In the genomic region with DNA sequence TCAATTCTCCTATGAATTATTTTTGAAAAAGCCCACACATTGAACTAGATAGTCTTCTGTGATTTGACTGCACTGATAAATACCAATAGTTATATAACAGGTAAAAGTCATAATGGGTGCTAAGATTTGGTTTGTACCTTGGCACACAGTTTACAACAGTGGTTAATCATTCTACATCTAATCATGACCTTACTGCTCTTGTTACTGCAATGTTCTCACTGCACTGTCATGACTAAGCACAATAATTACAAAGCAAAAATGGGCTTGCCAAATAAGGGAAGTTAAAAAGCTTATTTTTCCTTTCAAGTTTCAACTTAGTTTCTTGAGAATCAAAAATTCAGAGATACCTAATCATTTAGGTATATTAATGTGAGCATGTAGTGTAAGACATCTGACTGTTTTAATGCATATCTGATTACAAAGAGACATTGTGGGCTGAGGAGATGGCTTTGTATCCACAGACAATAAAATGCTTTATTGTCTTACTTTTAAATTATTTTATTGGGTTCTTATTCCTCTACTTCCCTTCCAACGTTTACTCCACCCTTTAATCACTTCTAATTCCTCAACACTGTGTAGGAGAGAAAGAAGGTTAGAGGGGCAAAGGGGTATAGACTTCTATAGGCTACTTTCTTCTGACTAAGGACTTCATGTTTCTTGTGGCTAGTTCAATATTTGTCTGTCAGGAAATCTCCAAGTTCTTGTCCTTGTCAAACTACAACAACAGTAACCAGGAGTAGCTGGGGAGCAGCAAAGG, we compare ENCODE assay signal across 33 mouse cellular contexts. TPM values are rescaled to one million over a fixed set of nuclear protein-coding genes. Genes with fewer than 3 reads are reported as not detected.
A peak's percentile ranks its signal among the peaks of the same experiment; 100 is the strongest.
DNase-seq lines count a peak whose midpoint lies in the region; ATAC-seq and TF ChIP-seq lines count a peak whose summit lies in the region.
"Had no signal": no experiment of that assay in that cellular context is flagged by ENCODE, and none has a peak within 500 bp of the region (broad histone marks: within the 10 kb centered on the region; RNA-seq: fewer than 3 reads in every experiment).

No protein-coding gene starts in this region.

- H3K9me3 ChIP-seq in liver, embryonic 11.5 days (ENCODE audit: control insufficient read depth, low read length), result no peaks in the 10 kb centered on the region
- H3K9me3 ChIP-seq in liver, embryonic 12.5 days (replicated peaks), result no peaks in the 10 kb centered on the region
- no peaks in the 10 kb centered on the region for H3K9me3 ChIP-seq in intestine, embryonic 15.5 days
- H3K9me3 ChIP-seq in liver, embryonic 16.5 days (replicated peaks; ENCODE audit: control insufficient read depth, low read length), result no peaks in the 10 kb centered on the region
- no peaks in the 10 kb centered on the region for H3K9me3 ChIP-seq in stomach, postnatal 0 days (ENCODE audit: control insufficient read depth, low read length)
- H3K9me3 ChIP-seq: embryonic facial prominence, embryonic 13.5 days; forebrain, embryonic 12.5 days; heart, embryonic 12.5 days; hindbrain, embryonic 13.5 days; megakaryocyte, embryonic 14.5 days; midbrain, embryonic 13.5 days; neural tube, embryonic 12.5 days had no signal

- WGBS in liver, embryonic 11.5 days, result 23% methylated on average over 1 of the region's 1 CpGs
- 28% methylated on average over 1 of the region's 1 CpGs for WGBS in liver, embryonic 12.5 days (ENCODE audit: insufficient replicate concordance)
- WGBS in intestine, embryonic 15.5 days, result 14% methylated on average over 1 of the region's 1 CpGs
- WGBS in liver, embryonic 16.5 days (ENCODE audit: insufficient replicate concordance), result 10% methylated on average over 1 of the region's 1 CpGs
- WGBS in stomach, postnatal 0 days, result 52% methylated on average over 1 of the region's 1 CpGs

- no peak overlapping the region for H3K4me2 ChIP-seq in liver, embryonic 11.5 days
- no peak overlapping the region for H3K4me2 ChIP-seq in liver, embryonic 12.5 days
- H3K4me2 ChIP-seq in intestine, embryonic 15.5 days (replicated peaks), result no peak overlapping the region
- no peak overlapping the region for H3K4me2 ChIP-seq in liver, embryonic 16.5 days (ENCODE audit: low read depth, low read length)
- H3K4me2 ChIP-seq in stomach, postnatal 0 days (replicated peaks; ENCODE audit: low read depth), result no peak overlapping the region
- H3K4me2 ChIP-seq: embryonic facial prominence, embryonic 13.5 days; forebrain, embryonic 12.5 days; heart, embryonic 12.5 days; hindbrain, embryonic 13.5 days; midbrain, embryonic 13.5 days; neural tube, embryonic 12.5 days had no signal

- H3K4me3 ChIP-seq in liver, embryonic 11.5 days (ENCODE audit: low read depth, low read length), result no peak overlapping the region
- H3K4me3 ChIP-seq in liver, embryonic 12.5 days, result no peak overlapping the region
- no peak overlapping the region for H3K4me3 ChIP-seq in intestine, embryonic 15.5 days (replicated peaks)
- H3K4me3 ChIP-seq in liver, embryonic 16.5 days (ENCODE audit: low read depth, low read length), result no peak overlapping the region
- H3K4me3 ChIP-seq in stomach, postnatal 0 days (ENCODE audit: low read depth, low read length), result no peak overlapping the region
- H3K4me3 ChIP-seq: embryonic facial prominence, embryonic 13.5 days; erythroblast, embryonic 14.5 days; forebrain, embryonic 12.5 days; gastrocnemius, adult 2 months; heart, embryonic 12.5 days; hindbrain, embryonic 13.5 days; layer of hippocampus, adult 2 months; megakaryocyte, embryonic 14.5 days; midbrain, embryonic 13.5 days; neural tube, embryonic 12.5 days had no signal

- no peak overlapping the region for H3K27ac ChIP-seq in liver, embryonic 11.5 days (ENCODE audit: low read depth, low read length)
- no peak overlapping the region for H3K27ac ChIP-seq in liver, embryonic 12.5 days
- 0 out of 2 replicates have a peak overlapping the region, but pooled peaks have one; percentile 33 for H3K27ac ChIP-seq in intestine, embryonic 15.5 days
- H3K27ac ChIP-seq in liver, embryonic 16.5 days (ENCODE audit: low read length), result no peak overlapping the region
- no peak overlapping the region for H3K27ac ChIP-seq in stomach, postnatal 0 days (replicated peaks)
- H3K27ac ChIP-seq: embryonic facial prominence, embryonic 13.5 days; forebrain, embryonic 12.5 days; gastrocnemius, adult 2 months; hindbrain, embryonic 13.5 days; layer of hippocampus, adult 2 months; midbrain, embryonic 13.5 days; neural tube, embryonic 12.5 days had no signal

- H3K4me1 ChIP-seq in liver, embryonic 11.5 days (replicated peaks; ENCODE audit: control insufficient read depth, insufficient read depth, low read length), result no peaks in the 10 kb centered on the region
- H3K4me1 ChIP-seq in liver, embryonic 12.5 days, result no peaks in the 10 kb centered on the region
- H3K4me1 ChIP-seq in intestine, embryonic 15.5 days (replicated peaks), result no peaks in the 10 kb centered on the region
- no peaks in the 10 kb centered on the region for H3K4me1 ChIP-seq in liver, embryonic 16.5 days (ENCODE audit: control insufficient read depth, low read depth, low read length)
- H3K4me1 ChIP-seq in stomach, postnatal 0 days (replicated peaks; ENCODE audit: control insufficient read depth, insufficient read depth), result no peaks in the 10 kb centered on the region
- H3K4me1 ChIP-seq: embryonic facial prominence, embryonic 13.5 days; forebrain, embryonic 12.5 days; heart, embryonic 12.5 days; hindbrain, embryonic 13.5 days; midbrain, embryonic 13.5 days; neural tube, embryonic 12.5 days had no signal

- H3K9ac ChIP-seq in liver, embryonic 11.5 days (ENCODE audit: low read depth, low read length), result no peak overlapping the region
- H3K9ac ChIP-seq in liver, embryonic 12.5 days, result no peak overlapping the region
- H3K9ac ChIP-seq in intestine, embryonic 15.5 days, result no peak overlapping the region
- H3K9ac ChIP-seq in liver, embryonic 16.5 days (ENCODE audit: low read depth, low read length), result no peak overlapping the region
- no peak overlapping the region for H3K9ac ChIP-seq in stomach, postnatal 0 days (ENCODE audit: low read length)
- H3K9ac ChIP-seq: embryonic facial prominence, embryonic 13.5 days; forebrain, embryonic 12.5 days; heart, embryonic 12.5 days; hindbrain, embryonic 13.5 days; midbrain, embryonic 13.5 days; neural tube, embryonic 12.5 days had no signal

- intact Hi-C loops in left cerebral cortex, postnatal 10 days (cut with DNase I), result no loop called here

- no peaks in the 10 kb centered on the region for H3K27me3 ChIP-seq in liver, embryonic 11.5 days (replicated peaks; ENCODE audit: control insufficient read depth, insufficient read depth, low read length)
- no peaks in the 10 kb centered on the region for H3K27me3 ChIP-seq in liver, embryonic 12.5 days (replicated peaks)
- H3K27me3 ChIP-seq in intestine, embryonic 15.5 days (replicated peaks), result no peaks in the 10 kb centered on the region
- H3K27me3 ChIP-seq in liver, embryonic 16.5 days (ENCODE audit: control insufficient read depth, insufficient read depth, low read depth, low read length), result no peaks in the 10 kb centered on the region
- H3K27me3 ChIP-seq in stomach, postnatal 0 days (ENCODE audit: control insufficient read depth, insufficient read depth, low read length), result no peaks in the 10 kb centered on the region
- H3K27me3 ChIP-seq: CH12.LX; embryonic facial prominence, embryonic 13.5 days; forebrain, embryonic 12.5 days; heart, embryonic 12.5 days; hindbrain, embryonic 13.5 days; megakaryocyte, embryonic 14.5 days; midbrain, embryonic 13.5 days; neural tube, embryonic 12.5 days had no signal

- no peaks in the 10 kb centered on the region for H3K36me3 ChIP-seq in liver, embryonic 11.5 days (ENCODE audit: control insufficient read depth, insufficient read depth, low read length)
- no peaks in the 10 kb centered on the region for H3K36me3 ChIP-seq in liver, embryonic 12.5 days
- H3K36me3 ChIP-seq in intestine, embryonic 15.5 days, result no peaks in the 10 kb centered on the region
- no peaks in the 10 kb centered on the region for H3K36me3 ChIP-seq in liver, embryonic 16.5 days (ENCODE audit: control insufficient read depth, insufficient read depth)
- no peaks in the 10 kb centered on the region for H3K36me3 ChIP-seq in stomach, postnatal 0 days (ENCODE audit: control insufficient read depth, insufficient read depth, low read length)
- H3K36me3 ChIP-seq: embryonic facial prominence, embryonic 13.5 days; forebrain, embryonic 12.5 days; heart, embryonic 12.5 days; hindbrain, embryonic 13.5 days; midbrain, embryonic 13.5 days; neural tube, embryonic 12.5 days had no signal

- TF ChIP-seq CTCF in stomach, postnatal 0 days (IDR thresholded peaks at IDR 0.05; ENCODE audit: low read depth), result no peak

- no peak for TF ChIP-seq EP300 in stomach, postnatal 0 days (optimal IDR thresholded peaks at IDR 0.05)

- no peak for DNase-seq in liver, embryonic 11.5 days (ENCODE audit: low spot score)
- DNase-seq in stomach, postnatal 0 days (ENCODE audit: low spot score), result no peak
- no peak for DNase-seq in left cerebral cortex, postnatal 10 days (ENCODE audit: extremely low spot score in 1 of 2, low spot score in 2 of 2)
- DNase-seq in right cerebral cortex, postnatal 4 days, result no peak
- DNase-seq in ovary, postnatal 14 days (ENCODE audit: low spot score), result no peak
- DNase-seq: adrenal gland, postnatal 10 days; B cell, adult 2 months; cerebellum, adult 2 months; cerebellum, postnatal 25 days; embryo, embryonic 11 days; gastrocnemius, adult 2 months; heart, adult 18-20 months; heart, postnatal 10 days; kidney, postnatal 14 days; lung, adult 18-20 months; lung, postnatal 10 days had no signal

- peak; percentile 34; the same call in 1 of the 2 replicates for ATAC-seq in liver, embryonic 11.5 days (replicated peaks; ENCODE audit: low FRiP score)
- no peak for ATAC-seq in liver, embryonic 12.5 days
- peak; percentile 98 for ATAC-seq in intestine, embryonic 15.5 days
- peak; percentile 79 for ATAC-seq in liver, embryonic 16.5 days (ENCODE audit: low read depth)
- peak; percentile 87; the same call in 1 of the 2 replicates for ATAC-seq in stomach, postnatal 0 days (ENCODE audit: low FRiP score, low TSS enrichment)
- ATAC-seq: activated CD4-positive, CD25-positive, alpha-beta regulatory T cell, adult 4 months; inflammation-experienced regulatory T-cells, adult 6 months; midbrain, embryonic 13.5 days had no signal

RNA-seq across cellular contexts. Expression of gene Akr1c13, which starts 15.4 kb away (rescaled TPM):
- polyA plus RNA-seq in liver, embryonic 11.5 days (2014; fragmentation: Nextera tagmentation; extraction: Ambion mirVana), result 29.3 and 32.8 TPM in 2 replicates
- polyA plus RNA-seq in liver, embryonic 12.5 days (2016; fragmentation: Nextera tagmentation; extraction: Ambion mirVana), result 26.1 and 29.1 TPM in 2 replicates
- 286 and 313 TPM in 2 replicates for polyA plus RNA-seq in intestine, embryonic 15.5 days (2015; fragmentation: Nextera tagmentation; extraction: Ambion mirVana)
- polyA plus RNA-seq in liver, embryonic 16.5 days (2015; fragmentation: Nextera tagmentation; extraction: Ambion mirVana), result 51.7 and 57.5 TPM in 2 replicates
- 98.4 and 105 TPM in 2 replicates for polyA plus RNA-seq in stomach, postnatal 0 days (2015; fragmentation: Nextera tagmentation; extraction: Ambion mirVana)
- total RNA-seq in left cerebral cortex, postnatal 10 days (2021), result not detected
- total RNA-seq: layer of hippocampus, postnatal 25 days had no signal
- polyA plus RNA-seq: erythroblast, embryonic 14.5 days had no signal

RNA-seq across cellular contexts. Expression of gene Akr1c19, which starts 22.2 kb away (rescaled TPM):
- 45.6 and 48.5 TPM in 2 replicates for polyA plus RNA-seq in liver, embryonic 11.5 days (2014; fragmentation: Nextera tagmentation; extraction: Ambion mirVana)
- 34.1 and 36.7 TPM in 2 replicates for polyA plus RNA-seq in liver, embryonic 12.5 days (2016; fragmentation: Nextera tagmentation; extraction: Ambion mirVana)
- 409 and 428 TPM in 2 replicates for polyA plus RNA-seq in intestine, embryonic 15.5 days (2015; fragmentation: Nextera tagmentation; extraction: Ambion mirVana)
- polyA plus RNA-seq in liver, embryonic 16.5 days (2015; fragmentation: Nextera tagmentation; extraction: Ambion mirVana), result 51.5 and 55.0 TPM in 2 replicates
- polyA plus RNA-seq in stomach, postnatal 0 days (2015; fragmentation: Nextera tagmentation; extraction: Ambion mirVana), result 65.8 and 72.8 TPM in 2 replicates
- under 1 TPM; 0.28 to 0.30 TPM for total RNA-seq in left cerebral cortex, postnatal 10 days (2021)
- total RNA-seq: CH12.LX; layer of hippocampus, adult 2 months; layer of hippocampus, postnatal 25 days had no signal
- polyA plus RNA-seq: activated CD4-positive, CD25-positive, alpha-beta regulatory T cell, adult 4 months; cerebellum, adult 2 months; embryonic facial prominence, embryonic 13.5 days; inflammation-experienced regulatory T-cells, adult 6 months had no signal

RNA-seq across cellular contexts. Expression of gene Akr1c18, which starts 55.9 kb away (rescaled TPM):
- polyA plus RNA-seq in liver, embryonic 11.5 days (2014; fragmentation: Nextera tagmentation; extraction: Ambion mirVana), result 0.39 and 0.47 TPM in 2 replicates
- polyA plus RNA-seq in liver, embryonic 12.5 days (2016; fragmentation: Nextera tagmentation; extraction: Ambion mirVana), result 0.47 and 0.63 TPM in 2 replicates
- polyA plus RNA-seq in intestine, embryonic 15.5 days (2015; fragmentation: Nextera tagmentation; extraction: Ambion mirVana), result 0.28 and 0.46 TPM in 2 replicates
- polyA plus RNA-seq in liver, embryonic 16.5 days (2015; fragmentation: Nextera tagmentation; extraction: Ambion mirVana), result 0.92 and 1.1 TPM in 2 replicates
- 0.21 TPM in 2 replicates for polyA plus RNA-seq in stomach, postnatal 0 days (2015; fragmentation: Nextera tagmentation; extraction: Ambion mirVana)
- total RNA-seq in left cerebral cortex, postnatal 10 days (2021), result under 1 TPM; 0.66 to 0.79 TPM
- total RNA-seq: CH12.LX; heart, postnatal 10 days had no signal
- polyA plus RNA-seq: cerebellum, adult 2 months; erythroblast, embryonic 14.5 days; forebrain, embryonic 12.5 days; heart, embryonic 12.5 days; hindbrain, embryonic 13.5 days; limb, embryonic 11.5 days; midbrain, embryonic 13.5 days; neural tube, embryonic 12.5 days had no signal
